Mouse (Mus musculus): ENCODE data around the gene Gpr176. TPM values are rescaled to one million over a fixed set of nuclear protein-coding genes. Genes with fewer than 3 reads are reported as not detected.
A peak's percentile ranks its signal among the peaks of the same experiment; 100 is the strongest.

Gpr176 gene
- total RNA-seq, 4 experiments from 2014 or later = 0.05 to 0.34 (median 0.11) TPM; not detected in 1

GRCm38 (mm10) chr2:118248016-118248415, 125.2 kb downstream of the Gpr176 start:
- DNase-seq (ENCODE audit: low spot score in 2 of 2) = no peak

- DNase-seq (ENCODE audit: low spot score in 2 of 2) = peak in 1 of 2 experiments; percentile 8
Observed at GRCm38 (mm10) chr2:118245914-118246313, 127.3 kb downstream of the Gpr176 start.

- no peak for DNase-seq (ENCODE audit: low spot score in 2 of 2)
Observed at GRCm38 (mm10) chr2:118236196-118236595, 137.0 kb downstream of the Gpr176 start.

- no peak for DNase-seq (ENCODE audit: low spot score in 2 of 2)
Observed at GRCm38 (mm10) chr2:118235614-118236013, 137.6 kb downstream of the Gpr176 start.

GRCm38 (mm10) chr2:118230544-118230943, 142.7 kb downstream of the Gpr176 start:
- no peak for DNase-seq (ENCODE audit: low spot score in 2 of 2)

- DNase-seq (ENCODE audit: low spot score in 2 of 2) = no peak
Observed at GRCm38 (mm10) chr2:118228486-118229079, 144.6 kb downstream of the Gpr176 start.

Small RNA genes lying within 50 kb of the gene (microRNA-seq; reads per million reads assigned to microRNA genes)
- not detected for gene Gm22800

Other genes starting within 250 kb of the Gpr176 start
- not detected for gene Fsip1, start 116.5 kb downstream of the Gpr176 start, total RNA-seq (2022)
- gene Eif2ak4, start 15.2 kb upstream of the Gpr176 start, total RNA-seq (2022) = 1 to 10 TPM; 2.7 to 3.7 (median 3.6) TPM
- gene Srp14, start 106.3 kb upstream of the Gpr176 start, total RNA-seq (2022) = 100 to 1,000 TPM; 139 to 157 (median 152) TPM
- 1 to 10 TPM; 1.6 to 4.7 (median 1.9) TPM for gene Bmf, start 176.3 kb upstream of the Gpr176 start, total RNA-seq (2022)
- under 1 TPM in 2 of 4 experiments, not detected in 2; 0.13 to 0.38 TPM for gene Bub1b, start 224.8 kb upstream of the Gpr176 start, total RNA-seq (2022)